In the genomic region with DNA sequence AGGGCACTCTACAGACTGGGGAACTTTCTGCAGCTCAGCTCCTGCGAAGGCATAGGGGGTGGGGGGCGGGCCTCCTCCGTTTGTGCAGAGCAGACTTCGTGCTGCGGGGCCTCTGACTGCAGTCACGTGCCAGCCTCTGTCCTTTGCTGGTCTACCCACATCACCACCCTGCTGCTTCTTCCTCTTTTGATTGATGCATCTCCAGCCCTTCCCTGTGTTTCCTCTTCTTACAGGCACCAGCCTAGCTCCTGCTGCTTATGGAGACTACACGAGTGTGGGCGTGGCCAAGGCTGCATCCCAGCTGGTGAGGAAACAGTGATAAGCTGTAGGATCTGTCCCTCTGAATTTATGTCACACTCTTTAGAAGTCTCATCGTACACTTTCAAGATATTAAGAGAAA, we compare ENCODE assay signal across 9 mouse cellular contexts. TPM values are rescaled to one million over a fixed set of nuclear protein-coding genes. Genes with fewer than 3 reads are reported as not detected.
DNase-seq lines count a peak whose midpoint lies in the region; ATAC-seq and TF ChIP-seq lines count a peak whose summit lies in the region.
"Had no signal": no experiment of that assay in that cellular context is flagged by ENCODE, and none has a peak within 500 bp of the region (broad histone marks: within the 10 kb centered on the region; RNA-seq: fewer than 3 reads in every experiment).

No protein-coding gene starts in this region.

- no peak for TF ChIP-seq POLR2A in brain, embryonic 14.5 days (IDR thresholded peaks at IDR 0.05; ENCODE audit: borderline replicate concordance, extremely low read depth, insufficient read depth, insufficient read length, poor library complexity, severe bottlenecking)

- H3K4me1 ChIP-seq in kidney, embryonic 14.5 days (ENCODE audit: control insufficient read depth, insufficient read depth, low read length) = no peaks in the 10 kb centered on the region

- 48% methylated on average over 9 of the region's 9 CpGs for WGBS in kidney, embryonic 14.5 days

- H3K4me3 ChIP-seq in kidney, embryonic 14.5 days (ENCODE audit: low read length) = no peak overlapping the region

- no peak overlapping the region for H3K4me2 ChIP-seq in kidney, embryonic 14.5 days (replicated peaks; ENCODE audit: low read depth, low read length)
- H3K4me2 ChIP-seq: heart, embryonic 11.5 days had no signal

- no peak overlapping the region for H3K9ac ChIP-seq in kidney, embryonic 14.5 days (ENCODE audit: low read depth, low read length)

- no peak for TF ChIP-seq CTCF in brain, embryonic 14.5 days (IDR thresholded peaks at IDR 0.05; ENCODE audit: borderline replicate concordance, extremely low read depth, insufficient read depth, insufficient read length)

- no peak overlapping the region for H3K27ac ChIP-seq in kidney, embryonic 14.5 days (ENCODE audit: low read depth, low read length)
- H3K27ac ChIP-seq: kidney, postnatal 0 days had no signal

- ATAC-seq in kidney, embryonic 14.5 days (ENCODE audit: low FRiP score, low TSS enrichment) = peak; percentile 49
- ATAC-seq in CD4-positive, CD25-positive, alpha-beta regulatory T cell, adult 4 months = peak; percentile 59

- no peak for DNase-seq in kidney, postnatal 36 days
- DNase-seq in brain, embryonic 14.5 days (ENCODE audit: low read depth) = peak; percentile 30
- DNase-seq in lung, postnatal 36 days = peak; percentile 38
- DNase-seq in cerebellum, postnatal 14 days = no peak
- no peak for DNase-seq in ovary, postnatal 14 days (ENCODE audit: low spot score)

- H3K27me3 ChIP-seq in kidney, embryonic 14.5 days (ENCODE audit: control insufficient read depth, insufficient read depth, low read length) = no peaks in the 10 kb centered on the region

- H3K9me3 ChIP-seq in kidney, embryonic 14.5 days (ENCODE audit: control insufficient read depth, low read length) = no peaks in the 10 kb centered on the region

- H3K36me3 ChIP-seq in kidney, embryonic 14.5 days (ENCODE audit: control insufficient read depth, insufficient read depth, low read length) = no peaks in the 10 kb centered on the region

RNA-seq across cellular contexts. Expression of a gene that starts 33.6 kb away (rescaled TPM):
- 1.0 and 1.3 TPM in 2 replicates for polyA plus RNA-seq in kidney, embryonic 14.5 days (2014; fragmentation: Nextera tagmentation; extraction: Ambion mirVana)
- 100 to 1,000 TPM; 157 to 238 TPM for polyA plus RNA-seq in CD4-positive, CD25-positive, alpha-beta regulatory T cell, adult 4 months (2017; shearing (Covaris generic))
- polyA plus RNA-seq in brain, embryonic 14.5 days (2012; rRNA removed) = 1.0 and 1.2 TPM in 2 replicates

Comparison
In these comparisons a context has a peak if more than half of its experiments do, and no peak if none do; other contexts are left out.
1. DNase-seq: peak in brain, embryonic 14.5 days (single experiment) and lung, postnatal 36 days (single experiment); none in kidney, postnatal 36 days (0 of 2), cerebellum, postnatal 14 days (0 of 2) and ovary, postnatal 14 days (single experiment).
2. RNA of a gene that starts 33.6 kb away (polyA plus RNA-seq): 157 to 238 TPM in CD4-positive, CD25-positive, alpha-beta regulatory T cell, adult 4 months; 1.0 to 1.2 TPM in brain, embryonic 14.5 days and 1.0 to 1.3 TPM in kidney, embryonic 14.5 days; every median in the first group is over 10 times any median in the second.